Mouse (Mus musculus): ENCODE data around the gene Olfr474. TPM values are rescaled to one million over a fixed set of nuclear protein-coding genes. Genes with fewer than 3 reads are reported as not detected.
"Not testable (repeated sequence)": the region's sequence is repeated elsewhere in the genome, so short reads cannot be mapped to it uniquely, and the experiment has no call there.

The Olfr474 gene
- not detected in 2 replicates for polyA plus RNA-seq (2014; fragmentation: Nextera tagmentation; extraction: Ambion mirVana)

DNA sequence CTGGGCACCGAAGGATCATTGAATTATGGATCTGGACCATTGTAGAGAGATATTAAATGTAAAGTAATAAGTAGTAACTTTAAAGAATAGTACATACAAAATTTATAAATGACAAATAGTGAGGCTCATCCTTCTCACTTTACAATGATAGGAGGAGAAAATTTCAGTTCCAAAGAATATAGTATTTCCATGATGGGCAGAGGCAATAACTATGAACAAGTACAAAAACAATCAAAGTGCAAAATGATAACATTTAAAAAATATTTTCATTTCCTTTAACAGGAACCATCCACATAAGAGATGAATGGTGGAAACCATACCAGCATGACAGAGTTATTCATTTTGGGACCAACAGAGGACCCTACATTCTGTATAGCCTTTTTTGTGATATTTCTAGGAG, at the start of gene Olfr474:
Gene Olfr474 (plus strand): TSS at position 301 of the 400 bp plus-strand sequence.
- no peaks in the 10 kb centered on the region for H3K4me1 ChIP-seq (ENCODE audit: control insufficient read depth, insufficient read depth, low read length)
- H3K4me3 ChIP-seq (ENCODE audit: low read depth, low read length), result no peak within 1 kb of the TSS
- H3K9ac ChIP-seq (replicated peaks; ENCODE audit: low read depth, low read length), result no peak within 1 kb of the TSS
- no peaks in the 10 kb centered on the region for H3K27me3 ChIP-seq (ENCODE audit: control insufficient read depth, insufficient read depth, low read length)
- H3K9me3 ChIP-seq (ENCODE audit: control insufficient read depth, low read length), result no peaks in the 10 kb centered on the region
- no peak within 1 kb of the TSS for H3K4me2 ChIP-seq (ENCODE audit: low read depth, low read length)
- 88% methylated on average over 1 of the region's 1 CpGs for WGBS
- no peaks in the 10 kb centered on the region for H3K36me3 ChIP-seq (ENCODE audit: control insufficient read depth, insufficient read depth, low read length)
- H3K27ac ChIP-seq (ENCODE audit: low read depth, low read length), result no peak within 1 kb of the TSS
- no peak for ATAC-seq (ENCODE audit: low read depth)

DNA sequence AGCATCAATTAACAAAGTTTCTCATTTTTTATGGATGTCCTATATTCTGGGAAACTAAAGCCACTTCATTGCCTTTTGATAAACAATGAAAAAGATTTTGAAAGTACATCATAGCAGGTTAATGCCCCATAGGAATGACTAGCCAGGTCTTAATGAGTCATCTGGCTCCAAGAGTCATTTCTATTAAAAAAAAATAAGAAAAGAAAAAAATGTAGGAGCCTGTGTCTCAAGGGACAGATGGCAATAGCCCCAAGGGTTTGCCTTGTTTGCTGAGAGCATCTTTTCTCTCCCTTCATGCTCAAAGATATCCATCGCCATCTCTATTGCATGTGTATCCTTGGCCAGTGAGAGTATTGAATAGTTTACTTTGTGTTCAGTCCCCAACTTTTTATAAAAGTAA, 24.3 kb upstream of the Olfr474 start, which contains the start of gene Olfr473:
Gene Olfr473 (plus strand): TSS at position 301 of the 400 bp plus-strand sequence.
- Histone ChIP-seq H3K4me3 (ENCODE audit: low read depth, low read length) (no peak within 1 kb of the TSS), H3K27me3 (ENCODE audit: control insufficient read depth, insufficient read depth, low read length) (no peaks in the 10 kb centered on the region), H3K4me1 (ENCODE audit: control insufficient read depth, insufficient read depth, low read length) (no peaks in the 10 kb centered on the region), H3K9ac (replicated peaks; ENCODE audit: low read depth, low read length) (no peak within 1 kb of the TSS), H3K36me3 (ENCODE audit: control insufficient read depth, insufficient read depth, low read length) (no peaks in the 10 kb centered on the region), H3K27ac (ENCODE audit: low read depth, low read length) (no peak within 1 kb of the TSS), H3K9me3 (ENCODE audit: control insufficient read depth, low read length) (no peaks in the 10 kb centered on the region), H3K4me2 (ENCODE audit: low read depth, low read length) (no peak within 1 kb of the TSS)
- ATAC-seq (ENCODE audit: low read depth), result no peak
- WGBS, result 81% methylated on average over 1 of the region's 1 CpGs

DNA sequence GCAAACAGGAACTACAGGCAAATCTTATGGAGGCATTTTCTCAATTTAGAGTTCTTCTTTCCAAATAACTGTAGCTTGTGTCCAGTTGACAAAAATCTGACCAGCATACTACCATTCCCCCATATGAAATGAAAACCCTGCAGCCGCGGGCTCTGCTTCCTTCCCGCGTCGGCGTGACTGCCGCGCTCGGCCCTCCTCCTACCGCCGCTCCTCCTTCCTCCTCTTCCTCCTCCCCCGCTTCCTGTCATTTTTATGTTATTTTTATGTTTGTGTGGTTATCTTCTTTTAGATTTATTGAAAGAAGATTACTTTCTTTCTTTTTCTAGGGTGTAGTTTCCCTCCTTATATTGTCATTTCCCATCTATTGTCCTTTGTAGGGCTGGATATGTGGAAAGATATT, 1.9 kb upstream of the Olfr474 start:
- H3K27me3 ChIP-seq (ENCODE audit: control insufficient read depth, insufficient read depth, low read length); H3K9me3 ChIP-seq (ENCODE audit: control insufficient read depth, low read length); H3K4me3 ChIP-seq (ENCODE audit: low read depth, low read length); H3K4me1 ChIP-seq (ENCODE audit: control insufficient read depth, insufficient read depth, low read length); ATAC-seq (ENCODE audit: low read depth); H3K4me2 ChIP-seq (ENCODE audit: low read depth, low read length); H3K27ac ChIP-seq (ENCODE audit: low read depth, low read length); H3K9ac ChIP-seq (replicated peaks; ENCODE audit: low read depth, low read length); H3K36me3 ChIP-seq (ENCODE audit: control insufficient read depth, insufficient read depth, low read length): not testable (repeated sequence)
- 98% methylated on average over 12 of the region's 12 CpGs for WGBS

GRCm38 (mm10) chr7:107964503-107964902, 10.1 kb downstream of the Olfr474 start, which contains the start of gene Olfr476:
Gene Olfr476 (plus strand): TSS chr7:107964803.
- Histone ChIP-seq H3K4me3 (ENCODE audit: low read depth, low read length) (no peak within 1 kb of the TSS), H3K36me3 (ENCODE audit: control insufficient read depth, insufficient read depth, low read length) (no peaks in the 10 kb centered on the region), H3K4me1 (ENCODE audit: control insufficient read depth, insufficient read depth, low read length) (no peaks in the 10 kb centered on the region), H3K27ac (ENCODE audit: low read depth, low read length) (no peak within 1 kb of the TSS), H3K4me2 (ENCODE audit: low read depth, low read length) (no peak within 1 kb of the TSS), H3K9ac (replicated peaks; ENCODE audit: low read depth, low read length) (no peak within 1 kb of the TSS), H3K9me3 (ENCODE audit: control insufficient read depth, low read length) (no peaks in the 10 kb centered on the region), H3K27me3 (ENCODE audit: control insufficient read depth, insufficient read depth, low read length) (no peaks in the 10 kb centered on the region)
- ATAC-seq (ENCODE audit: low read depth), result no peak
- WGBS, result 56% methylated on average over 1 of the region's 1 CpGs

GRCm38 (mm10) chr7:107986393-107986792, 31.9 kb downstream of the Olfr474 start, which contains the start of gene Olfr477:
Gene Olfr477 (plus strand): TSS chr7:107986693.
- Histone ChIP-seq H3K27ac (ENCODE audit: low read depth, low read length) (no peak within 1 kb of the TSS), H3K4me3 (ENCODE audit: low read depth, low read length) (no peak within 1 kb of the TSS), H3K4me2 (ENCODE audit: low read depth, low read length) (no peak within 1 kb of the TSS), H3K9ac (replicated peaks; ENCODE audit: low read depth, low read length) (no peak within 1 kb of the TSS), H3K36me3 (ENCODE audit: control insufficient read depth, insufficient read depth, low read length) (no peaks in the 10 kb centered on the region), H3K27me3 (ENCODE audit: control insufficient read depth, insufficient read depth, low read length) (no peaks in the 10 kb centered on the region), H3K9me3 (ENCODE audit: control insufficient read depth, low read length) (no peaks in the 10 kb centered on the region), H3K4me1 (ENCODE audit: control insufficient read depth, insufficient read depth, low read length) (no peaks in the 10 kb centered on the region)
- no peak for ATAC-seq (ENCODE audit: low read depth)
- WGBS, result 92% methylated on average over 2 of the region's 2 CpGs

Other genes starting within 250 kb of the Olfr474 start
- 0.29 TPM in 1 of 2 replicates, not detected in the other for gene Cyb5r2, start 196.6 kb upstream of the Olfr474 start, polyA plus RNA-seq (2014; fragmentation: Nextera tagmentation; extraction: Ambion mirVana)
- not detected in 2 replicates for gene Ovch2, start 153.4 kb upstream of the Olfr474 start, polyA plus RNA-seq (2014; fragmentation: Nextera tagmentation; extraction: Ambion mirVana)
- not detected in 2 replicates for gene Olfr467, start 142.4 kb upstream of the Olfr474 start, polyA plus RNA-seq (2014; fragmentation: Nextera tagmentation; extraction: Ambion mirVana)
- gene Olfr469, start 129.1 kb upstream of the Olfr474 start, polyA plus RNA-seq (2014; fragmentation: Nextera tagmentation; extraction: Ambion mirVana), result not detected in 2 replicates
- gene Olfr470, start 107.2 kb upstream of the Olfr474 start, polyA plus RNA-seq (2014; fragmentation: Nextera tagmentation; extraction: Ambion mirVana), result not detected in 2 replicates
- not detected in 2 replicates for gene Olfr472, start 56.7 kb upstream of the Olfr474 start, polyA plus RNA-seq (2014; fragmentation: Nextera tagmentation; extraction: Ambion mirVana)
- gene Olfr473, start 24.2 kb upstream of the Olfr474 start, polyA plus RNA-seq (2014; fragmentation: Nextera tagmentation; extraction: Ambion mirVana), result not detected in 2 replicates
- gene Olfr476, start 10.2 kb downstream of the Olfr474 start, polyA plus RNA-seq (2014; fragmentation: Nextera tagmentation; extraction: Ambion mirVana), result not detected in 2 replicates
- not detected in 2 replicates for gene Olfr477, start 32.0 kb downstream of the Olfr474 start, polyA plus RNA-seq (2014; fragmentation: Nextera tagmentation; extraction: Ambion mirVana)
- gene Olfr478, start 79.3 kb downstream of the Olfr474 start, polyA plus RNA-seq (2014; fragmentation: Nextera tagmentation; extraction: Ambion mirVana), result not detected in 2 replicates
- gene Olfr479, start 96.0 kb downstream of the Olfr474 start, polyA plus RNA-seq (2014; fragmentation: Nextera tagmentation; extraction: Ambion mirVana), result not detected in 2 replicates
- not detected in 2 replicates for gene Olfr480, start 112.7 kb downstream of the Olfr474 start, polyA plus RNA-seq (2014; fragmentation: Nextera tagmentation; extraction: Ambion mirVana)
- gene Olfr481, start 125.2 kb downstream of the Olfr474 start, polyA plus RNA-seq (2014; fragmentation: Nextera tagmentation; extraction: Ambion mirVana), result not detected in 2 replicates
- gene Olfr482, start 142.9 kb downstream of the Olfr474 start, polyA plus RNA-seq (2014; fragmentation: Nextera tagmentation; extraction: Ambion mirVana), result not detected in 2 replicates
- gene Olfr483, start 146.2 kb downstream of the Olfr474 start, polyA plus RNA-seq (2014; fragmentation: Nextera tagmentation; extraction: Ambion mirVana), result not detected in 2 replicates
- not detected in 2 replicates for gene Olfr484, start 172.8 kb downstream of the Olfr474 start, polyA plus RNA-seq (2014; fragmentation: Nextera tagmentation; extraction: Ambion mirVana)
- gene Olfr485, start 205.2 kb downstream of the Olfr474 start, polyA plus RNA-seq (2014; fragmentation: Nextera tagmentation; extraction: Ambion mirVana), result not detected in 2 replicates
- not detected in 2 replicates for gene Olfr486, start 218.1 kb downstream of the Olfr474 start, polyA plus RNA-seq (2014; fragmentation: Nextera tagmentation; extraction: Ambion mirVana)